Mouse (Mus musculus): ENCODE results near the gene Fgf8. TPM values are rescaled to one million over a fixed set of nuclear protein-coding genes. Genes with fewer than 3 reads are reported as not detected.
A peak's percentile ranks its signal among the peaks of the same experiment; 100 is the strongest.

Gene Fgf8
- polyA plus RNA-seq, 1 experiment from 2014 or later, result 78.5 TPM

GRCm38 (mm10) chr19:45736241-45736640 lies 6.5 kb downstream of the Fgf8 start:
- peaks cover 100% of the 10 kb centered on the region for H3K27me3 ChIP-seq (ENCODE audit: low read depth, poor library complexity, severe bottlenecking)
- peaks cover 57% of the 10 kb centered on the region for H3K4me1 ChIP-seq
- H3K27ac ChIP-seq, result no peak overlapping the region
- no peaks in the 10 kb centered on the region for H3K9me3 ChIP-seq (replicated peaks)
- WGBS, result 39% methylated on average over 1 of the region's 1 CpGs
- no peak for DNase-seq (ENCODE audit: low spot score)
- H3K36me3 ChIP-seq, result no peaks in the 10 kb centered on the region
- peak overlapping the region; percentile 46; the same call in 1 of the 2 replicates for H3K4me3 ChIP-seq

GRCm38 (mm10) chr19:45734762-45735161 lies 8.0 kb downstream of the Fgf8 start:
- H3K27ac ChIP-seq, result no peak overlapping the region
- no peaks in the 10 kb centered on the region for H3K36me3 ChIP-seq
- 11% methylated on average over 7 of the region's 7 CpGs for WGBS
- no peak for DNase-seq (ENCODE audit: low spot score)
- H3K4me3 ChIP-seq, result no peak overlapping the region
- peaks cover 45% of the 10 kb centered on the region for H3K4me1 ChIP-seq
- no peaks in the 10 kb centered on the region for H3K9me3 ChIP-seq (replicated peaks)
- H3K27me3 ChIP-seq (ENCODE audit: low read depth, poor library complexity, severe bottlenecking), result peaks cover 100% of the 10 kb centered on the region

GRCm38 (mm10) chr19:45734191-45734590 lies 8.5 kb downstream of the Fgf8 start:
- Histone ChIP-seq H3K27me3 (ENCODE audit: low read depth, poor library complexity, severe bottlenecking) (peaks cover 98% of the 10 kb centered on the region), H3K9me3 (replicated peaks) (no peaks in the 10 kb centered on the region), H3K36me3 (no peaks in the 10 kb centered on the region), H3K4me3 (no peak overlapping the region), H3K27ac (no peak overlapping the region), H3K4me1 (peaks cover 42% of the 10 kb centered on the region)
- no peak for DNase-seq (ENCODE audit: low spot score)
- 41% methylated on average over 5 of the region's 5 CpGs for WGBS

GRCm38 (mm10) chr19:45733564-45733963 lies 9.2 kb downstream of the Fgf8 start:
- H3K4me1 ChIP-seq, result peaks cover 41% of the 10 kb centered on the region
- WGBS, result 7% methylated on average over 10 of the region's 10 CpGs

GRCm38 (mm10) chr19:45731658-45732057 lies 11.1 kb downstream of the Fgf8 start:
- Histone ChIP-seq H3K4me1 (peaks cover 41% of the 10 kb centered on the region), H3K27ac (no peak overlapping the region), H3K9me3 (replicated peaks) (no peaks in the 10 kb centered on the region), H3K4me3 (no peak overlapping the region), H3K27me3 (ENCODE audit: low read depth, poor library complexity, severe bottlenecking) (peaks cover 95% of the 10 kb centered on the region), H3K36me3 (no peaks in the 10 kb centered on the region)
- 85% methylated on average over 7 of the region's 7 CpGs for WGBS
- DNase-seq (ENCODE audit: low spot score), result no peak

More at GRCm38 (mm10) chr19:45733564-45733963, 9.2 kb downstream of the Fgf8 start:
- Histone ChIP-seq H3K27me3 (ENCODE audit: low read depth, poor library complexity, severe bottlenecking) (peaks cover 98% of the 10 kb centered on the region), H3K36me3 (no peaks in the 10 kb centered on the region), H3K27ac (no peak overlapping the region), H3K4me3 (no peak overlapping the region), H3K9me3 (replicated peaks) (no peaks in the 10 kb centered on the region)
- DNase-seq (ENCODE audit: low spot score), result no peak

GRCm38 (mm10) chr19:45730042-45730441 lies 12.7 kb downstream of the Fgf8 start:
- H3K4me3 ChIP-seq, result no peak overlapping the region
- DNase-seq (ENCODE audit: low spot score), result no peak
- no peak overlapping the region for H3K27ac ChIP-seq
- 74% methylated on average over 8 of the region's 8 CpGs for whole genome bisulfite sequencing
- no peaks in the 10 kb centered on the region for H3K36me3 ChIP-seq
- H3K27me3 ChIP-seq (ENCODE audit: low read depth, poor library complexity, severe bottlenecking), result peaks cover 82% of the 10 kb centered on the region
- H3K4me1 ChIP-seq, result peaks cover 47% of the 10 kb centered on the region
- H3K9me3 ChIP-seq (replicated peaks), result no peaks in the 10 kb centered on the region

GRCm38 (mm10) chr19:45727231-45727630 lies 15.5 kb downstream of the Fgf8 start:
- H3K9me3 ChIP-seq (replicated peaks), result no peaks in the 10 kb centered on the region
- H3K27me3 ChIP-seq (ENCODE audit: low read depth, poor library complexity, severe bottlenecking), result peaks cover 54% of the 10 kb centered on the region
- no peak overlapping the region for H3K27ac ChIP-seq
- H3K4me1 ChIP-seq, result peaks cover 37% of the 10 kb centered on the region
- no peak for DNase-seq (ENCODE audit: low spot score)
- H3K4me3 ChIP-seq, result no peak overlapping the region
- no peaks in the 10 kb centered on the region for H3K36me3 ChIP-seq
- 73% methylated on average over 10 of the region's 10 CpGs for WGBS

GRCm38 (mm10) chr19:45725677-45726277 lies 16.9 kb downstream of the Fgf8 start:
- Histone ChIP-seq H3K36me3 (no peaks in the 10 kb centered on the region), H3K9me3 (replicated peaks) (no peaks in the 10 kb centered on the region), H3K4me3 (peak overlapping the region; percentile 17; the same call in 1 of the 2 replicates), H3K4me1 (peaks cover 37% of the 10 kb centered on the region), H3K27me3 (ENCODE audit: low read depth, poor library complexity, severe bottlenecking) (peaks cover 40% of the 10 kb centered on the region), H3K27ac (peak overlapping the region; percentile 63)
- DNase-seq (ENCODE audit: low spot score), result peak; percentile 86
- 12% methylated on average over 14 of the region's 14 CpGs for WGBS

- H3K9me3 ChIP-seq (replicated peaks), result no peaks in the 10 kb centered on the region
- no peak overlapping the region for H3K4me3 ChIP-seq
- DNase-seq (ENCODE audit: low spot score), result no peak
- 74% methylated on average over 5 of the region's 5 CpGs for WGBS
- H3K27me3 ChIP-seq (ENCODE audit: low read depth, poor library complexity, severe bottlenecking), result peaks cover 21% of the 10 kb centered on the region
- H3K4me1 ChIP-seq, result peaks cover 39% of the 10 kb centered on the region
- no peak overlapping the region for H3K27ac ChIP-seq
- no peaks in the 10 kb centered on the region for H3K36me3 ChIP-seq
These were observed 20.5 kb downstream of the Fgf8 start for GRCm38 (mm10) chr19:45722188-45722587.

- Histone ChIP-seq H3K36me3 (no peaks in the 10 kb centered on the region), H3K27ac (no peak overlapping the region), H3K4me3 (no peak overlapping the region), H3K4me1 (peaks cover 23% of the 10 kb centered on the region), H3K27me3 (ENCODE audit: low read depth, poor library complexity, severe bottlenecking) (peaks cover 23% of the 10 kb centered on the region), H3K9me3 (replicated peaks) (no peaks in the 10 kb centered on the region)
- 77% methylated on average over 3 of the region's 3 CpGs for WGBS
- no peak for DNase-seq (ENCODE audit: low spot score)
These were observed 24.4 kb downstream of the Fgf8 start for GRCm38 (mm10) chr19:45718286-45718685.

GRCm38 (mm10) chr19:45717493-45718220 lies 25.1 kb downstream of the Fgf8 start:
- Histone ChIP-seq H3K36me3 (no peaks in the 10 kb centered on the region), H3K27ac (peak overlapping the region; percentile 32; the same call in 1 of the 2 replicates), H3K27me3 (ENCODE audit: low read depth, poor library complexity, severe bottlenecking) (peaks cover 23% of the 10 kb centered on the region), H3K4me3 (no peak overlapping the region; the same call in 1 of the 2 replicates), H3K4me1 (peaks cover 19% of the 10 kb centered on the region), H3K9me3 (replicated peaks) (no peaks in the 10 kb centered on the region)
- peak; percentile 50 for DNase-seq (ENCODE audit: low spot score)
- 18% methylated on average over 16 of the region's 16 CpGs for WGBS

GRCm38 (mm10) chr19:45708704-45709103 lies 34.0 kb downstream of the Fgf8 start:
- Histone ChIP-seq H3K9me3 (replicated peaks) (no peaks in the 10 kb centered on the region), H3K27ac (no peak overlapping the region), H3K27me3 (ENCODE audit: low read depth, poor library complexity, severe bottlenecking) (0 out of 2 replicates have a peak, but pooled peaks cover 5% of the 10 kb centered on the region), H3K4me1 (peaks cover 4% of the 10 kb centered on the region; the same call in 1 of the 2 replicates), H3K4me3 (no peak overlapping the region), H3K36me3 (no peaks in the 10 kb centered on the region)
- no peak for DNase-seq (ENCODE audit: low spot score)
- 75% methylated on average over 3 of the region's 3 CpGs for WGBS

GRCm38 (mm10) chr19:45696281-45696600 lies 46.5 kb downstream of the Fgf8 start:
- Histone ChIP-seq H3K9me3 (replicated peaks) (no peaks in the 10 kb centered on the region), H3K36me3 (no peaks in the 10 kb centered on the region), H3K27me3 (ENCODE audit: low read depth, poor library complexity, severe bottlenecking) (peaks cover 6% of the 10 kb centered on the region; the same call in 1 of the 2 replicates), H3K27ac (no peak overlapping the region), H3K4me1 (peaks cover 13% of the 10 kb centered on the region), H3K4me3 (no peak overlapping the region)
- no peak for DNase-seq (ENCODE audit: low spot score)
- 62% methylated on average over 6 of the region's 6 CpGs for WGBS
